In the genomic region with DNA sequence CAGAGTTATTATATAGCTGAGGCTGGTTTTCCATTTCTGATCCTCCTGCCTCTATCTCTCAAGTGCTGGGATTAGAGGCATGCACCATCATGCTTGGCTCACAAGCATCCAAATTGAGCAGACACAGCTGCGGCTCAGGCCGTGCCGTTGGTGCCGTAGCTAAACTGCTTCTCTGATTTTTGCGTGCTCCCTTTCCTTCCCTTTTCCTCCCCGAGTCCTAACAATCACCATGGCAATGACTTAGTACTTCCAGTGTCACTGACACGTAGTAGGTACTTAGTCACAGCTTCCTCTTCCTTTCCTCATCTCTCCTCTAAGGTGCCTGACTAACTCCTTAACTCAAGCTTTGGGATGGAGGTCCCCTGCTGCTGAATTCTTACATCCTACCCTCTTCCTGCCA, we compare ENCODE assay signal across 15 mouse cellular contexts. TPM values are rescaled to one million over a fixed set of nuclear protein-coding genes. Genes with fewer than 3 reads are reported as not detected.
DNase-seq lines count a peak whose midpoint lies in the region; ATAC-seq and TF ChIP-seq lines count a peak whose summit lies in the region.
"Had no signal": no experiment of that assay in that cellular context is flagged by ENCODE, and none has a peak within 500 bp of the region (broad histone marks: within the 10 kb centered on the region; RNA-seq: fewer than 3 reads in every experiment).

No protein-coding gene starts in this region.

- peak overlapping the region; percentile 29; the same call in 1 of the 2 replicates for H3K27ac ChIP-seq in heart, embryonic 16.5 days (ENCODE audit: low read length)
- peak overlapping the region; percentile 60 for H3K27ac ChIP-seq in lung, postnatal 0 days (ENCODE audit: low read length)
- peak overlapping the region; percentile 58; the same call in 1 of the 2 replicates for H3K27ac ChIP-seq in stomach, postnatal 0 days (replicated peaks)
- no peak overlapping the region for H3K27ac ChIP-seq in neural tube, embryonic 15.5 days (replicated peaks)
- H3K27ac ChIP-seq: hindbrain, embryonic 14.5 days; midbrain, embryonic 10.5 days; neural tube, embryonic 12.5 days had no signal

- TF ChIP-seq CTCF in lung, postnatal 0 days (IDR thresholded peaks at IDR 0.05), result no peak
- TF ChIP-seq CTCF in lung, adult 2 months (IDR thresholded peaks at IDR 0.05; ENCODE audit: insufficient read depth, low read length), result no peak
- no peak for TF ChIP-seq CTCF in stomach, postnatal 0 days (IDR thresholded peaks at IDR 0.05; ENCODE audit: low read depth)

- TF ChIP-seq POLR2A in lung, adult 2 months (IDR thresholded peaks at IDR 0.05; ENCODE audit: borderline replicate concordance, extremely low read depth, low read depth, low read length), result no peak

- H3K27me3 ChIP-seq in heart, embryonic 16.5 days (ENCODE audit: control insufficient read depth, insufficient read depth, low read length), result no peaks in the 10 kb centered on the region
- H3K27me3 ChIP-seq in lung, postnatal 0 days (replicated peaks; ENCODE audit: insufficient read depth, low read length), result no peaks in the 10 kb centered on the region
- H3K27me3 ChIP-seq in stomach, postnatal 0 days (ENCODE audit: control insufficient read depth, insufficient read depth, low read length), result no peaks in the 10 kb centered on the region
- H3K27me3 ChIP-seq in neural tube, embryonic 15.5 days (replicated peaks), result no peaks in the 10 kb centered on the region
- H3K27me3 ChIP-seq: neural tube, embryonic 12.5 days had no signal

- 50% methylated on average over 7 of the region's 7 CpGs for WGBS in heart, embryonic 16.5 days
- WGBS in lung, postnatal 0 days, result 30% methylated on average over 7 of the region's 7 CpGs
- WGBS in lung, adult 2 months, result 40% methylated on average over 7 of the region's 7 CpGs
- 21% methylated on average over 7 of the region's 7 CpGs for WGBS in stomach, postnatal 0 days
- WGBS in neural tube, embryonic 15.5 days, result 78% methylated on average over 7 of the region's 7 CpGs

- H3K4me1 ChIP-seq in heart, embryonic 16.5 days (ENCODE audit: control insufficient read depth, insufficient read depth, low read length), result peaks cover 41% of the 10 kb centered on the region
- H3K4me1 ChIP-seq in lung, postnatal 0 days (ENCODE audit: insufficient read depth, low read depth, low read length), result peaks cover 49% of the 10 kb centered on the region
- peaks cover 41% of the 10 kb centered on the region for H3K4me1 ChIP-seq in lung, adult 2 months (ENCODE audit: control insufficient read depth, insufficient read depth, low read length)
- H3K4me1 ChIP-seq in stomach, postnatal 0 days (replicated peaks; ENCODE audit: control insufficient read depth, insufficient read depth), result peaks cover 17% of the 10 kb centered on the region
- H3K4me1 ChIP-seq in neural tube, embryonic 15.5 days, result peaks cover 8% of the 10 kb centered on the region; the same call in 1 of the 2 replicates
- H3K4me1 ChIP-seq: neural tube, embryonic 12.5 days had no signal

- H3K36me3 ChIP-seq in heart, embryonic 16.5 days (ENCODE audit: control insufficient read depth, insufficient read depth), result no peaks in the 10 kb centered on the region
- H3K36me3 ChIP-seq in lung, postnatal 0 days (ENCODE audit: insufficient read depth, low read length), result no peaks in the 10 kb centered on the region
- no peaks in the 10 kb centered on the region for H3K36me3 ChIP-seq in stomach, postnatal 0 days (ENCODE audit: control insufficient read depth, insufficient read depth, low read length)
- H3K36me3 ChIP-seq in neural tube, embryonic 15.5 days, result no peaks in the 10 kb centered on the region
- H3K36me3 ChIP-seq: midbrain, embryonic 10.5 days; neural tube, embryonic 12.5 days had no signal

- no peak for TF ChIP-seq EP300 in lung, postnatal 0 days (IDR thresholded peaks at IDR 0.05)
- no peak for TF ChIP-seq EP300 in stomach, postnatal 0 days (optimal IDR thresholded peaks at IDR 0.05)

- H3K9ac ChIP-seq in heart, embryonic 16.5 days (ENCODE audit: low read length), result no peak overlapping the region
- H3K9ac ChIP-seq in lung, postnatal 0 days (replicated peaks; ENCODE audit: low read depth), result no peak overlapping the region
- no peak overlapping the region for H3K9ac ChIP-seq in stomach, postnatal 0 days (ENCODE audit: low read length)
- no peak overlapping the region for H3K9ac ChIP-seq in neural tube, embryonic 15.5 days (replicated peaks)
- H3K9ac ChIP-seq: hindbrain, embryonic 14.5 days; neural tube, embryonic 12.5 days had no signal

- H3K4me3 ChIP-seq in heart, embryonic 16.5 days (ENCODE audit: low read length), result no peak overlapping the region
- no peak overlapping the region for H3K4me3 ChIP-seq in lung, postnatal 0 days (ENCODE audit: low read depth, low read length)
- H3K4me3 ChIP-seq in lung, adult 2 months (replicated peaks; ENCODE audit: extremely low read depth, low read depth, low read length), result no peak overlapping the region
- H3K4me3 ChIP-seq in stomach, postnatal 0 days (ENCODE audit: low read depth, low read length), result no peak overlapping the region
- no peak overlapping the region for H3K4me3 ChIP-seq in neural tube, embryonic 15.5 days (replicated peaks)
- H3K4me3 ChIP-seq: midbrain, embryonic 10.5 days; neural tube, embryonic 12.5 days had no signal

- H3K9me3 ChIP-seq in heart, embryonic 16.5 days (replicated peaks; ENCODE audit: control insufficient read depth, low read length), result no peaks in the 10 kb centered on the region
- no peaks in the 10 kb centered on the region for H3K9me3 ChIP-seq in lung, postnatal 0 days (ENCODE audit: low read length)
- no peaks in the 10 kb centered on the region for H3K9me3 ChIP-seq in stomach, postnatal 0 days (ENCODE audit: control insufficient read depth, low read length)
- H3K9me3 ChIP-seq in neural tube, embryonic 15.5 days (replicated peaks), result no peaks in the 10 kb centered on the region
- H3K9me3 ChIP-seq: midbrain, embryonic 10.5 days; neural tube, embryonic 12.5 days had no signal

- ATAC-seq in heart, embryonic 16.5 days (replicated peaks; ENCODE audit: extremely low read depth, insufficient read depth, low FRiP score), result no peak
- ATAC-seq in lung, postnatal 0 days, result peak; percentile 12; the same call in 1 of the 2 replicates
- peak; percentile 68 for ATAC-seq in granulocyte monocyte progenitor cell, adult 5-6 weeks (replicated peaks; ENCODE audit: poor library complexity, severe bottlenecking)
- ATAC-seq in stomach, postnatal 0 days (ENCODE audit: low FRiP score, low TSS enrichment), result no peak
- no peak for ATAC-seq in neural tube, embryonic 15.5 days (ENCODE audit: low FRiP score)
- ATAC-seq: CD4-positive, CD25-positive, alpha-beta regulatory T cell, adult 4 months had no signal

- DNase-seq in heart, adult 8-10 months (ENCODE audit: low spot score), result no peak
- DNase-seq in lung, postnatal 0 days (ENCODE audit: low spot score), result peak; percentile 39
- no peak for DNase-seq in lung, adult 2 months
- DNase-seq in stomach, postnatal 0 days (ENCODE audit: low spot score), result no peak
- DNase-seq: adrenal gland, adult 8-10 months; cerebellum, adult 11 months; kidney, adult 18-20 months; thymus, postnatal 36 days had no signal

- H3K4me2 ChIP-seq in heart, embryonic 16.5 days (ENCODE audit: low read depth, low read length), result no peak overlapping the region
- no peak overlapping the region for H3K4me2 ChIP-seq in lung, postnatal 0 days (replicated peaks; ENCODE audit: low read depth, low read length)
- no peak overlapping the region for H3K4me2 ChIP-seq in stomach, postnatal 0 days (replicated peaks; ENCODE audit: low read depth)
- H3K4me2 ChIP-seq in neural tube, embryonic 15.5 days, result no peak overlapping the region
- H3K4me2 ChIP-seq: hindbrain, embryonic 14.5 days; neural tube, embryonic 12.5 days had no signal

RNA-seq across cellular contexts. Expression of gene Rock2, which starts 19.0 kb away (rescaled TPM):
- polyA plus RNA-seq in heart, embryonic 16.5 days (2015; fragmentation: Nextera tagmentation; extraction: Ambion mirVana), result 16.8 and 20.4 TPM in 2 replicates
- 10 to 100 TPM; 71.9 to 88.8 (median 84.0) TPM for total RNA-seq in heart, adult 8-10 months (2022)
- polyA plus RNA-seq in lung, postnatal 0 days (2015; fragmentation: Nextera tagmentation; extraction: Ambion mirVana), result 18.2 and 22.9 TPM in 2 replicates
- 6.5 and 11.4 TPM in 2 replicates for polyA plus RNA-seq in lung, adult 2 months (2012; rRNA removed)
- 43.1 and 49.4 TPM in 2 replicates for total RNA-seq in granulocyte monocyte progenitor cell, adult 5-6 weeks (2014; fragmentation: Nextera tagmentation)
- 65.1 and 65.9 TPM in 2 replicates for total RNA-seq in granulocyte monocyte progenitor cell, adult 5-6 weeks (2017)
- polyA plus RNA-seq in stomach, postnatal 0 days (2015; fragmentation: Nextera tagmentation; extraction: Ambion mirVana), result 12.1 and 13.3 TPM in 2 replicates
- 13.5 and 13.7 TPM in 2 replicates for polyA plus RNA-seq in neural tube, embryonic 15.5 days (2015; fragmentation: Nextera tagmentation; extraction: Ambion mirVana)

Comparison
In these comparisons a context has a peak if more than half of its experiments do, and no peak if none do; other contexts are left out.
1. ATAC-seq: peak in lung, postnatal 0 days (single experiment) and granulocyte monocyte progenitor cell, adult 5-6 weeks (single experiment); none in heart, embryonic 16.5 days (single experiment), stomach, postnatal 0 days (single experiment) and neural tube, embryonic 15.5 days (single experiment).